Mouse (Mus musculus) liver, adult 2 months (tissue): ENCODE data around the gene Nqo1. TPM values are rescaled to one million over a fixed set of nuclear protein-coding genes. Genes with fewer than 3 reads are reported as not detected.

Experiments used
- DNase-seq: peaks from one replicate; pipeline ENCODE4 v3.0.0-alpha.2; 2011; ENCODE audit warnings: low read depth, low spot score; ENCODE audit errors: extremely low read depth
- H3K27ac ChIP-seq: fragments of 200-500 bp; replicated peaks from 2 replicates; pipeline ENCODE4 v1.5.1; 2012; ENCODE audit warnings: low read depth, mild to moderate bottlenecking, control low read depth, inconsistent platforms, low read length; ENCODE audit not compliant: insufficient read depth
- H3K27me3 ChIP-seq: fragments of 200-500 bp; 2 replicates; pipeline ENCODE4 v1.6.1; 2012; ENCODE audit warnings: mild to moderate bottlenecking, moderate library complexity, low read length, inconsistent platforms; ENCODE audit not compliant: control insufficient read depth, insufficient read depth
- H3K36me3 ChIP-seq: fragments of 200-500 bp; 2 replicates; pipeline ENCODE4 v1.6.1; 2012; ENCODE audit warnings: low read length, inconsistent platforms; ENCODE audit not compliant: control insufficient read depth, insufficient read depth
- H3K4me1 ChIP-seq: fragments of 200-500 bp; 2 replicates; pipeline ENCODE4 v1.6.1; 2011; ENCODE audit warnings: low read length; ENCODE audit not compliant: control insufficient read depth, insufficient read depth
- H3K4me3 ChIP-seq: fragments of 200-500 bp; 2 replicates; pipeline ENCODE4 v1.5.1; 2011; ENCODE audit warnings: low read depth, mild to moderate bottlenecking, control low read depth, low read length, moderate library complexity; ENCODE audit not compliant: insufficient read depth
- H3K79me2 ChIP-seq: fragments of 200-500 bp; 2 replicates; pipeline ENCODE4 v1.6.1; 2012; ENCODE audit warnings: inconsistent platforms, mild to moderate bottlenecking, low read length, moderate library complexity; ENCODE audit not compliant: control insufficient read depth, insufficient read depth
- H3K9ac ChIP-seq: fragments of 200-500 bp; 2 replicates; pipeline ENCODE4 v1.6.1; 2012; ENCODE audit warnings: low read depth, mild to moderate bottlenecking, control low read depth, inconsistent platforms, low read length
- CTCF ChIP-seq: fragments of 200-500 bp; IDR thresholded peaks from 2 replicates; pipeline ENCODE4 v1.5.1; 2011; ENCODE audit warnings: low read depth, low read length, control low read depth
- POLR2A ChIP-seq: fragments of 200-500 bp; IDR thresholded peaks from 2 replicates; pipeline ENCODE4 v1.6.1; 2011; ENCODE audit warnings: low read length, control low read depth; ENCODE audit not compliant: insufficient read depth; ENCODE audit errors: extremely low read depth
- WGBS: fragments of 180-500 bp; shearing (Covaris S2); methylation state at CpG from one replicate; pipeline ENCODE4 v1.1.7; 2018; 5-methylcytosine and 5-hydroxymethylcytosine counted together
- polyA plus RNA-seq: library from polyadenylated mRNA; depleted of rRNA; stranded (reverse); fragments of >200 nt; gene quantifications from 2 replicates; pipeline ENCODE4 v1.2.3, GENCODE M21; 2012; rRNA removed
- total RNA-seq: library from RNA; depleted of rRNA; stranded (reverse); fragments of >200 nt; gene quantifications from 2 replicates; pipeline ENCODE4 v1.2.3, GENCODE M21; 2014; rRNA removed

Gene Nqo1
- total RNA-seq (20.0 and 20.6 TPM in 2 replicates), polyA plus RNA-seq (12.6 and 13.8 TPM in 2 replicates)

DNA sequence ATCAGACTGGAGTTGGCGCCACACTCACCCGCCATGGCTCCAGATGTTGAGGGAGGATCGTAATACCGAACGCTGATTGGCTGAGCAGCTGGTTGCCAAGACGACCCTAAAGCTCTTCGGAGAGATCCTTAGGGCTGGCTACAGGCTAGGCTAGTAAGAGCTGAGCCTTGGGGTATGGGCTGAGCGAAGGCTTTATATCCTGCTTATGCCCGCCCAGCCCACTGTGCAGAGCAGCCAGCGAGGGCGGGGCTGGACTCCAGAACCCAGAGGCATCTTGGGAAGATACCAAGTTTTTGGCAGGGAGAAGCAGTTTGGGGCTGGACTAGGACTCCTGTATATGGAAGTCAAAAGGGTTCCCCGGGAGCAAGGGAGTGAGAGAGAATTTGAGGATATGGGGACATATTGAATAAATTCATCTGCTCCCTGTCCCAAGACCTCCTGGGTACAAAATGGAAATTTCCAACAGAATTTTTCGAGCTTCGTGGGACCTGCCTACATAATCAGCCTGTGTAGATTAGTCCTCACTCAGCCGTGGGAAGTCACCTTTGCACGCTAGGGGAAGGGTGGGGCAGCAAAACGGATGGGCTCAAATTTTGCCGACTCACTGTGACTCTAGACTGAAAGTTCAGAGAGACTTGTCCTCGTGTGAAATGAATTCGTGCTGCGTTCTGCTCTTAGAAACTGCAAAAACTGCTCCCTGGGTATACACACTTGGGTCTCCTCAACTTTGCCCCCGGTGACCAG is at the start of gene Nqo1:
Gene Nqo1 (minus strand): TSS at position 169 of the 744 bp plus-strand sequence.
- Histone ChIP-seq H3K36me3 (no peaks in the 10 kb centered on the region), H3K4me1 (peaks cover 3% of the 10 kb centered on the region; the same call in 1 of the 2 replicates), H3K4me3 (peak within 1 kb of the TSS; percentile 55), H3K79me2 (no peaks in the 10 kb centered on the region), H3K9ac (0 out of 2 replicates have a peak within 1 kb of the TSS, but pooled peaks have one; percentile 14), H3K27me3 (no peaks in the 10 kb centered on the region), H3K27ac (no peak within 1 kb of the TSS; the same call in 1 of the 2 replicates)
- peak; percentile 76 for DNase-seq
- WGBS: 18% methylated on average over 22 of the region's 22 CpGs
- no peak for TF ChIP-seq CTCF
- TF ChIP-seq POLR2A: no peak

DNA sequence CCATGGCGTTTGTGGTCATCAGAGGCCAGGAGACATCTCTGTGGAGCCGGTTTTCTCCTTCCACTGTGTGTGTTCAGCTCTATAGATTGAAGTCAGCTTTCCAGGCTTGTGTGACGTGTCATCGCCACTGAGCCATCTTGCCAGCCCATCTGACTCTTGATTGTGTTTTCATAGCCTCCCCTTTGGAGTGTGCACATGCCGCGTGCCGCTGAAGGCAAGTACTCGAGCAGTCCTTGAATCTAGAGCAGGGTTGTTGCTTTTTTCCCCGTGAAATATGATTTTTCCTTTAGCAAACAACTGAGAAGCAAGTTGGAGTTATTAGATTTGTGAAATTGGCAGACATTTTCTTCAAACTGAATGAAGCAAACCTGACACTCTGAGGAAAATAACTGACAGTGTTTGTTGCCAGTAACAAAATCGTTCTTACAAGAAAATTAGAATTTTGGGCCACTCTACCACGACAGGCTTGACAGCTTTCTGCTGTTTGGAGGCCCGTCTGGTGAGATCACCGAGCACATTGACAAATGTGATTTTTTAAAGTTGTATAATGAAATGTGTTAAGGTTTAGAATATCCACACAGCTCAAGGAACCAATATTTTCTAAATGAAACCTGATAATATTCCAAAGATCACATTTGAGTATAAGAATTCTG is 48.5 kb upstream of the Nqo1 start:
- Histone ChIP-seq H3K9ac (no peak overlapping the region), H3K4me1 (peaks cover 12% of the 10 kb centered on the region), H3K4me3 (no peak overlapping the region), H3K27ac (no peak overlapping the region), H3K27me3 (no peaks in the 10 kb centered on the region), H3K79me2 (peaks cover 4% of the 10 kb centered on the region; the same call in 1 of the 2 replicates), H3K36me3 (no peaks in the 10 kb centered on the region)
- WGBS: 91% methylated on average over 13 of the region's 13 CpGs
- no peak for DNase-seq
- no peak for TF ChIP-seq POLR2A
- TF ChIP-seq CTCF: no peak

DNA sequence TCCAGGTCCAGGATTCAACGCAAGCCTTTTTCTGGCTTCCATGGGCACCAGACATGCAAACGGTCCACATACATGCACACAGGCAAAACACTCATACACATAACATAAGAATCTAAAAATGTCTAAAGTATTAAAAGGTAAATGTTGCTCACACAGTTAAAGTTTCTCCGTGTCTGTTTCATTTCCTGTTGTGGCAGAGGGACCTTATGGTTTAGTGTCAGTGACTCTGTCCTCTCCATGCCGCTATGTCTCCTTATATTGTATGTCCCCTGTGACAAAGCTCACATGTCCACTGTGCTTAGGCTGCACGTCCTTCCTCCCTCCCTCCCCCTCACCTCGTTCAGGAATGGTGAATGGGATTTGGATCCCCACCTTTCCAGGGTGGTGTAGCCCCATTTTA is 46.6 kb upstream of the Nqo1 start:
- Histone ChIP-seq H3K4me1 (peaks cover 12% of the 10 kb centered on the region), H3K79me2 (peaks cover 4% of the 10 kb centered on the region; the same call in 1 of the 2 replicates), H3K9ac (no peak overlapping the region), H3K4me3 (no peak overlapping the region), H3K36me3 (no peaks in the 10 kb centered on the region), H3K27me3 (no peaks in the 10 kb centered on the region), H3K27ac (no peak overlapping the region)
- TF ChIP-seq POLR2A: no peak
- TF ChIP-seq CTCF: no peak
- WGBS: 66% methylated on average over 6 of the region's 6 CpGs
- no peak for DNase-seq

DNA sequence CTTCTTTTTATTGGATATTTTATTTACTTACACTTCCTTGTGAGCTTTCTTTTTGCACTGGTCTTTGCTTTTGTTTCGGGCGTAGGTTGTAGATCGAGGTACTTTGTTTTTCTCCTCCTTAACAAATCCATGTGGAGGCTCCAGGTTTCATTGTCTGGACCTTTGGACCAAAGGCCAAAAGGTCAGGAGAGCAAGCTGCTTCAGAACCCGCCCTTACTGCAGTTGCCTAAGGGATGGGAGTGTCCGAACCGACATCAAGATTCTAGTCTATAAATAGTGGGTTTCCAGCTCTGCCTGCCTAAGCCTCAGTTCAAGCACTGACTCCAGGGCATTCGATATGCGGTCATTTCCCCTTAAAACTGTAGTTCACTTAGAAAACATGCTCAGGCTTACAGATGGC is 46.1 kb upstream of the Nqo1 start:
- 16% methylated on average over 8 of the region's 8 CpGs for WGBS
- no peak overlapping the region for H3K27ac ChIP-seq

DNA sequence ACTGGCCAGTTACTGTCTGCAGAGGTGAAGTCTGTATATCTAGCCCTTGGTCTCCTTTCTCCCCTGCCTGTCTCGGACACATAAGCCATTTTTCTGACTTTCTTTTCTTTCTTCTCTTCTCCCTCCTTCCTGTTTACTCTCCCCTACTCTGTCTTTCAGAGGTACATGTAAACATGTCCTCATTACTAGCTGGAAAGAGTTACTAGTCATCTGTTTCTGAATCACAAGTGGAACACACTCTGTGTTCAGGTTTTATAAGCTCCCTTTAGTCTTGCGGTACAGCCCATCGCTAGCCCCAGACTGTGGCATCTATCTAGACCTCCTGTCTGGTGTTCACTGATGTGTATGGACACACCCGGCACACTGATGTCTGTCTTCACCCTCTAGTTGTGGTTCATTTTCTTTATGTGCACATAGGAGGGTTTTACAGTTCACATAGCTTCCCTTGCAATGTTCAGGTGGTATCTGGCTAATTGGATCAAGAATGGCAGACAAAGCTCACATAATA is 45.4 kb upstream of the Nqo1 start:
- Histone ChIP-seq H3K79me2 (peaks cover 7% of the 10 kb centered on the region; the same call in 1 of the 2 replicates), H3K9ac (no peak overlapping the region), H3K36me3 (no peaks in the 10 kb centered on the region), H3K27ac (peak overlapping the region; percentile 53), H3K4me3 (peak overlapping the region; percentile 22; the same call in 1 of the 2 replicates), H3K27me3 (no peaks in the 10 kb centered on the region), H3K4me1 (peaks cover 10% of the 10 kb centered on the region)
- DNase-seq: peak; percentile 23
- 81% methylated on average over 4 of the region's 4 CpGs for WGBS
- TF ChIP-seq CTCF: no peak
- no peak for TF ChIP-seq POLR2A

More for the DNA sequence above, 46.1 kb upstream of the Nqo1 start:
- Histone ChIP-seq H3K4me3 (no peak overlapping the region), H3K36me3 (no peaks in the 10 kb centered on the region), H3K4me1 (peaks cover 12% of the 10 kb centered on the region), H3K9ac (no peak overlapping the region), H3K79me2 (peaks cover 7% of the 10 kb centered on the region; the same call in 1 of the 2 replicates), H3K27me3 (no peaks in the 10 kb centered on the region)
- DNase-seq: peak; percentile 81
- TF ChIP-seq CTCF (no peak), POLR2A (no peak)
